Mouse (Mus musculus) heart, embryonic 13.5 days (tissue): ENCODE data around the gene Irak2. TPM values are rescaled to one million over a fixed set of nuclear protein-coding genes. Genes with fewer than 3 reads are reported as not detected.

ENCODE experiments used
- ATAC-seq: fragments of 200-750 bp; cut with Nextera tagmentation; 2 replicates; pipeline ENCODE4 v1.8.0; 2017; ENCODE audit warnings: moderate TSS enrichment; ENCODE audit not compliant: insufficient number of reproducible peaks, low FRiP score, low TSS enrichment; ENCODE audit errors: extremely low read depth
- H3K27ac ChIP-seq: fragments of 300-500 bp; sonication (generic); replicated peaks from 2 replicates; pipeline ENCODE4 v1.5.1; 2015; ENCODE audit warnings: moderate library complexity, mild to moderate bottlenecking, inconsistent platforms
- H3K27me3 ChIP-seq: fragments of 300-500 bp; sonication (generic); replicated peaks from 2 replicates; pipeline ENCODE4 v1.6.1; 2015; ENCODE audit warnings: mild to moderate bottlenecking, inconsistent platforms
- H3K36me3 ChIP-seq: fragments of 300-500 bp; sonication (generic); 2 replicates; pipeline ENCODE4 v1.6.1; 2015; ENCODE audit warnings: mild to moderate bottlenecking, inconsistent platforms
- H3K4me1 ChIP-seq: fragments of 300-500 bp; sonication (generic); 2 replicates; pipeline ENCODE4 v1.6.1; 2015; ENCODE audit warnings: inconsistent platforms
- H3K4me2 ChIP-seq: fragments of 300-500 bp; sonication (generic); 2 replicates; pipeline ENCODE4 v1.6.1; 2015; ENCODE audit warnings: inconsistent platforms, mild to moderate bottlenecking, moderate library complexity
- H3K4me3 ChIP-seq: fragments of 300-500 bp; sonication (generic); 2 replicates; pipeline ENCODE4 v1.5.1; 2015; ENCODE audit warnings: moderate library complexity, mild to moderate bottlenecking, inconsistent platforms
- H3K9ac ChIP-seq: fragments of 300-500 bp; sonication (generic); 2 replicates; pipeline ENCODE4 v1.6.1; 2015; ENCODE audit warnings: inconsistent platforms, mild to moderate bottlenecking, moderate library complexity
- H3K9me3 ChIP-seq: fragments of 300-500 bp; sonication (generic); 2 replicates; pipeline ENCODE4 v1.6.1; 2016; ENCODE audit warnings: inconsistent platforms
- WGBS: fragments of 180-500 bp; shearing (Covaris S2); methylation state at CpG from one replicate; pipeline ENCODE4 v1.1.7; 2015; ENCODE audit warnings: mixed read lengths; 5-methylcytosine and 5-hydroxymethylcytosine counted together
- polyA plus RNA-seq: library from polyadenylated mRNA; unstranded; fragments of >200 nt; fragmentation: Nextera tagmentation; extraction: Ambion mirVana; gene quantifications from 2 replicates; pipeline ENCODE4 v1.2.1, GENCODE M21; 2015

The Irak2 gene
- polyA plus RNA-seq, 1 experiment from 2014 or later: 6.2 TPM

- Histone ChIP-seq H3K27me3 (no peaks in the 10 kb centered on the region), H3K36me3 (peaks cover under 1% of the 10 kb centered on the region; the same call in 1 of the 2 replicates), H3K9ac (no peak overlapping the region), H3K27ac (no peak overlapping the region), H3K4me3 (no peak overlapping the region), H3K4me1 (peaks cover 5% of the 10 kb centered on the region; the same call in 1 of the 2 replicates), H3K4me2 (no peak overlapping the region), H3K9me3 (no peaks in the 10 kb centered on the region)
- WGBS: 78% methylated on average over 4 of the region's 4 CpGs
- ATAC-seq: no peak
Observed at GRCm38 (mm10) chr6:113643021-113643420, 4.8 kb downstream of the Irak2 start.

GRCm38 (mm10) chr6:113643967-113644366, 5.7 kb downstream of the Irak2 start:
- H3K4me2 ChIP-seq: no peak overlapping the region
- no peaks in the 10 kb centered on the region for H3K4me1 ChIP-seq
- ATAC-seq: no peak
- peaks cover 4% of the 10 kb centered on the region; the same call in 1 of the 2 replicates for H3K36me3 ChIP-seq
- no peaks in the 10 kb centered on the region for H3K9me3 ChIP-seq
- H3K4me3 ChIP-seq: no peak overlapping the region
- H3K27me3 ChIP-seq: no peaks in the 10 kb centered on the region
- 81% methylated on average over 2 of the region's 2 CpGs for WGBS
- H3K9ac ChIP-seq: no peak overlapping the region
- H3K27ac ChIP-seq: peak overlapping the region; percentile 73

- Histone ChIP-seq H3K9me3 (no peaks in the 10 kb centered on the region), H3K4me1 (no peaks in the 10 kb centered on the region), H3K4me2 (no peak overlapping the region), H3K4me3 (no peak overlapping the region), H3K27ac (peak overlapping the region; percentile 73), H3K27me3 (no peaks in the 10 kb centered on the region), H3K36me3 (peaks cover 4% of the 10 kb centered on the region), H3K9ac (no peak overlapping the region)
- no peak for ATAC-seq
- WGBS: 65% methylated on average over 8 of the region's 8 CpGs
Observed at GRCm38 (mm10) chr6:113644808-113645207, 6.5 kb downstream of the Irak2 start.

- Histone ChIP-seq H3K4me2 (no peak overlapping the region), H3K4me1 (0 out of 2 replicates have a peak, but pooled peaks cover 4% of the 10 kb centered on the region), H3K27me3 (no peaks in the 10 kb centered on the region), H3K4me3 (no peak overlapping the region), H3K9ac (no peak overlapping the region), H3K36me3 (peaks cover 4% of the 10 kb centered on the region), H3K9me3 (no peaks in the 10 kb centered on the region), H3K27ac (no peak overlapping the region)
- WGBS: 73% methylated on average over 7 of the region's 7 CpGs
- ATAC-seq: no peak
Observed at GRCm38 (mm10) chr6:113649346-113650196, 11.3 kb downstream of the Irak2 start.

GRCm38 (mm10) chr6:113650197-113650640, 12.0 kb downstream of the Irak2 start:
- no peak for ATAC-seq
- Histone ChIP-seq H3K4me1 (0 out of 2 replicates have a peak, but pooled peaks cover 4% of the 10 kb centered on the region), H3K4me2 (no peak overlapping the region), H3K36me3 (peaks cover 4% of the 10 kb centered on the region), H3K27ac (no peak overlapping the region), H3K9ac (no peak overlapping the region), H3K4me3 (no peak overlapping the region), H3K27me3 (no peaks in the 10 kb centered on the region), H3K9me3 (no peaks in the 10 kb centered on the region)
- 78% methylated on average over 4 of the region's 4 CpGs for WGBS

GRCm38 (mm10) chr6:113651626-113652025, 13.4 kb downstream of the Irak2 start:
- 60% methylated on average over 3 of the region's 3 CpGs for WGBS

GRCm38 (mm10) chr6:113653551-113653950, 15.3 kb downstream of the Irak2 start:
- 0 out of 2 replicates have a peak, but pooled peaks cover 4% of the 10 kb centered on the region for H3K4me1 ChIP-seq
- H3K4me3 ChIP-seq: no peak overlapping the region
- H3K4me2 ChIP-seq: no peak overlapping the region
- H3K27me3 ChIP-seq: no peaks in the 10 kb centered on the region
- H3K27ac ChIP-seq: no peak overlapping the region
- H3K9me3 ChIP-seq: no peaks in the 10 kb centered on the region
- no peak overlapping the region for H3K9ac ChIP-seq
- no peaks in the 10 kb centered on the region; the same call in 1 of the 2 replicates for H3K36me3 ChIP-seq
- WGBS: 83% methylated on average over 7 of the region's 7 CpGs
- no peak for ATAC-seq

More at GRCm38 (mm10) chr6:113651626-113652025, 13.4 kb downstream of the Irak2 start:
- H3K27me3 ChIP-seq: no peaks in the 10 kb centered on the region
- no peak overlapping the region for H3K27ac ChIP-seq
- peaks cover 4% of the 10 kb centered on the region for H3K36me3 ChIP-seq
- ATAC-seq: no peak
- H3K4me1 ChIP-seq: 0 out of 2 replicates have a peak, but pooled peaks cover 4% of the 10 kb centered on the region
- no peak overlapping the region for H3K4me2 ChIP-seq
- no peaks in the 10 kb centered on the region for H3K9me3 ChIP-seq
- no peak overlapping the region for H3K4me3 ChIP-seq
- H3K9ac ChIP-seq: no peak overlapping the region

- Histone ChIP-seq H3K36me3 (no peaks in the 10 kb centered on the region; the same call in 1 of the 2 replicates), H3K27ac (no peak overlapping the region), H3K4me1 (peaks cover 6% of the 10 kb centered on the region), H3K4me2 (no peak overlapping the region), H3K27me3 (no peaks in the 10 kb centered on the region), H3K4me3 (no peak overlapping the region), H3K9me3 (no peaks in the 10 kb centered on the region), H3K9ac (no peak overlapping the region)
- 63% methylated on average over 8 of the region's 8 CpGs for WGBS
- ATAC-seq: no peak
Observed at GRCm38 (mm10) chr6:113654102-113654501, 15.8 kb downstream of the Irak2 start.

GRCm38 (mm10) chr6:113654753-113655397, 16.6 kb downstream of the Irak2 start:
- no peak overlapping the region for H3K4me2 ChIP-seq
- no peak for ATAC-seq
- H3K27ac ChIP-seq: no peak overlapping the region
- no peaks in the 10 kb centered on the region for H3K36me3 ChIP-seq
- H3K4me3 ChIP-seq: no peak overlapping the region
- no peaks in the 10 kb centered on the region for H3K9me3 ChIP-seq
- no peak overlapping the region for H3K9ac ChIP-seq
- no peaks in the 10 kb centered on the region for H3K27me3 ChIP-seq
- 65% methylated on average over 16 of the region's 16 CpGs for WGBS
- peaks cover 14% of the 10 kb centered on the region for H3K4me1 ChIP-seq

GRCm38 (mm10) chr6:113655475-113655874, 17.2 kb downstream of the Irak2 start:
- H3K9me3 ChIP-seq: no peaks in the 10 kb centered on the region
- ATAC-seq: no peak

GRCm38 (mm10) chr6:113656847-113657246, 18.6 kb downstream of the Irak2 start:
- no peaks in the 10 kb centered on the region for H3K9me3 ChIP-seq
- no peaks in the 10 kb centered on the region for H3K27me3 ChIP-seq
- H3K27ac ChIP-seq: no peak overlapping the region
- WGBS: 86% methylated on average over 6 of the region's 6 CpGs
- ATAC-seq: no peak
- H3K36me3 ChIP-seq: no peaks in the 10 kb centered on the region
- H3K4me1 ChIP-seq: peaks cover 34% of the 10 kb centered on the region
- no peak overlapping the region for H3K4me2 ChIP-seq
- no peak overlapping the region for H3K9ac ChIP-seq
- H3K4me3 ChIP-seq: no peak overlapping the region

More at GRCm38 (mm10) chr6:113655475-113655874, 17.2 kb downstream of the Irak2 start:
- Histone ChIP-seq H3K4me2 (no peak overlapping the region), H3K27me3 (no peaks in the 10 kb centered on the region), H3K9ac (no peak overlapping the region), H3K4me3 (no peak overlapping the region), H3K36me3 (no peaks in the 10 kb centered on the region), H3K4me1 (peaks cover 20% of the 10 kb centered on the region), H3K27ac (no peak overlapping the region)
- WGBS: 85% methylated on average over 3 of the region's 3 CpGs
